Mouse (Mus musculus): ENCODE measurements around the gene Unc93b1.
"Not testable (repeated sequence)": the region's sequence is repeated elsewhere in the genome, so short reads cannot be mapped to it uniquely, and the experiment has no call there.

The Unc93b1 gene

DNA sequence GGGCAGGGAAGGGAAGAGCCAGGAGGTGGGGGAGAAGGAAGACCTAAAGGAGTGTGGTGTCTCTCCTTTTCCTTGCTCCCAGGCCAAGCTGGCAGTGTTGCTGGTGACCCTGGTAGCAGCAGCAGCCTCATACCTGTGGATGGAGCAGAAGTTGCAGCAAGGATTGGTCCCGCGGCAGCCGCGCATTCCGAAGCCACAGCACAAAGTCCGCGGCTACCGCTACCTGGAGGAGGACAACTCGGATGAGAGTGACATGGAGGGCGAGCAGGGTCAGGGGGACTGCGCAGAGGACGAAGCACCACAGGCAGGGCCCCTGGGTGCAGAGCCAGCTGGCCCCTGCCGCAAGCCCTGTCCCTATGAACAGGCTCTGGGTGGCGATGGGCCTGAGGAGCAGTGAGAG is 13.6 kb downstream of the Unc93b1 start:
- DNase-seq, result peak; percentile 46 to 54

- DNase-seq, result peak; percentile 53 to 62
Measured at GRCm38 (mm10) chr19:3950331-3950730, 15.3 kb downstream of the Unc93b1 start.

DNA sequence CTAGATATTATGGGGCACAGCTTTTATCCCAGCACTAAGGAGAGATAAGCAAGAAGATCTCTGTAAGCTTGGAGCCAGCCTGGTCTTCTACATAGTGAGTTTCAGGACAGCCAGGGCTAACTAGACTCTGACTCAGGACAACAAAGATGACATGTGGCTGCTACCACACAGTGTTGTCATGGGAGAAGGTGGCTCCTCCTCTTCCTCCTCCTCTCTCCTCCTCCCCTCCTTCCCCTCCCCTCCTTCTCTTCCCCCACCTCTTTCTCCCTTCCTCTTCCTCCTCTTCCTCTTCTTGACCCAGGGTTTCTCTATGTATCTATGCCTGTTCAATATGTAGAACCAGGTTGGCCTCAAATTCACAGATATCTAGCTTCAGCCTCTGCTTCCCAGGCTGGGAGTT is 16.5 kb downstream of the Unc93b1 start:
- DNase-seq, result no peak

DNA sequence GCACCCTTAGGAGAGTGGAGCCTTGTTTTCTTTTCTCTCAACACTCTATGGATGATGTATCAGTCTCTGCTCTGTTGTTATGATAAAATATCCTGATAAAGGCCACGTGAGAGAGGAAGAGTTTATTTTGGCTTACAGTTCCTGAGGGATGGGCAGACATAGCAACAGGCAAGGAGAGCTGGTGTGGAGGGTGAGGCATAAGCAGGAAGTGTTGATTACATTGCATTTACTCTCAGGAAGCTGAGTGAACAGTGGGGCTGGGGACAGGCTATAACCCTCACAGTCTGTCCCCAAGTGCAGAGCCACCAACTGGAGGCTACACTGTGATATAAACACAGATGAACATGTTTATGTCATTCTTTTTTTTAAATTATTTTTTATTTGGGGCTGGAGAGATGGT is 17.1 kb downstream of the Unc93b1 start:
- no peak for DNase-seq

GRCm38 (mm10) chr19:3955033-3955432 is 20.0 kb downstream of the Unc93b1 start:
- no peak for DNase-seq

- no peak for DNase-seq
Measured at GRCm38 (mm10) chr19:3955804-3956203, 20.8 kb downstream of the Unc93b1 start.

- DNase-seq, result peak in 1 of 2 experiments; percentile 57
Measured at GRCm38 (mm10) chr19:3957296-3958036, 22.5 kb downstream of the Unc93b1 start.

- peak in 1 of 2 experiments; percentile 41 for DNase-seq
Measured at GRCm38 (mm10) chr19:3958470-3958869, 23.5 kb downstream of the Unc93b1 start, which contains the start of gene Aldh3b3. TSS of gene Aldh3b3 (plus strand) at chr19:3958645.

GRCm38 (mm10) chr19:3959030-3959429 is 24.0 kb downstream of the Unc93b1 start:
- DNase-seq, result peak; percentile 64 to 75

GRCm38 (mm10) chr19:3960211-3960610 is 25.2 kb downstream of the Unc93b1 start:
- DNase-seq, result no peak

DNA sequence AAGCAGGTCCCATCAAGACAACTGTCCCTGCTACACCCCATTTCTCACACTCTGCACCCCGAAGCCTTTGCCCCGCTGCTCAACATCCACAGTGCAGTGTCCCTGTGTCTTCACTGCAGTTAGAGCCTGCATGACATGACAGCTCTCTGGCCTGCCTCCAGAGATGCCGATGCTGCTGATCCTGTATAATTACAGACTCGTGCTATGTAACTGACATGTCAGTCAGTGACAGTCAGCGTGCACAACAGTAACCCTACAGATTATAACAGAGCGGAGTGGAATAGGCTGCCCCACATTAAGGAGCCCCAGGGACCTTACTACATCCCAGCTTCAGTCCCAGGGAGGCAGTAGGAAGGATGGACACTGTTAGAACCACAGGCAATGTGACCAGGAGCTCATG is 26.8 kb downstream of the Unc93b1 start:
- not testable (repeated sequence) for DNase-seq

- DNase-seq, result peak in 1 of 2 experiments; percentile 25
Measured at GRCm38 (mm10) chr19:3962469-3962868, 27.5 kb downstream of the Unc93b1 start.

- DNase-seq, result no peak
Measured at GRCm38 (mm10) chr19:3964030-3964429, 29.0 kb downstream of the Unc93b1 start.

- no peak for DNase-seq
Measured at GRCm38 (mm10) chr19:3966330-3967075, 31.5 kb downstream of the Unc93b1 start.

GRCm38 (mm10) chr19:3967258-3967657 is 32.3 kb downstream of the Unc93b1 start:
- DNase-seq, result no peak

DNA sequence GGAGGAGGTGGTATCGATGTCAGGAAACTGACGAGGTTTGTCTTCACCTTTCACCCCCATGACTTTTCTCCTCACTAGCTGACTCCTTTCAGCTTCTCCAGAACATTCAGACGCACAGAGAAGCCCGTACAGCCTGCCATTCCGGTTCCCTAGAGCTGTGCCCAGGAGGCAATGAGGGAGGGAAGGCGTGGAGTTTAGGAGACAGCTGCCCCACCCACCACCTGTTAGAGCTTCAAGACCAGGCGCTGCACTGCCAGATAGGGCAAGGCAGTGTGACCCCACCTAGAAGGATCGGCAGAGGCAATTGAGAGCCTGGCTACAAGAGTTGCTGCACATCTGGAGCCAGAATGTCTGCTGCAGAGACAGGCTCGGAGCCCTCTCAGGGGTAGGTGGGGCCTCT is 37.2 kb downstream of the Unc93b1 start, which contains the start of gene Aldh3b2:
TSS of gene Aldh3b2 (plus strand) at position 100 of the 400 bp plus-strand sequence.
- no peak for DNase-seq

DNA sequence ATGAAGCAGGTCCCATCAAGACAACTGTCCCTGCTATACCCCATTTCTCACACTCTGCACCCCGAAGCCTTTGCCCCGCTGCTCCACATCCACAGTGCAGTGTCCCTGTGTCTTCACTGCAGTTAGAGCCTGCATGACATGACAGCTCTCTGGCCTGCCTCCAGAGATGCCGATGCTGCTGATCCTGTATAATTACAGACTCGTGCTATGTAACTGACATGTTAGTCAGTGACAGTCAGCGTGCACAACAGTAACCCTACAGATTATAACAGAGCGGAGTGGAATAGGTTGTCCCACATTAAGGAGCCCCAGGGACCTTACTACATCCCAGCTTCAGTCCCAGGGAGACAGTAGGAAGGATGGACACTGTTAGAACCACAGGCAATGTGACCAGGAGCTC is 39.6 kb downstream of the Unc93b1 start:
- DNase-seq, result not testable (repeated sequence)

- no peak for DNase-seq
Measured at GRCm38 (mm10) chr19:3975866-3976265, 40.9 kb downstream of the Unc93b1 start.

DNA sequence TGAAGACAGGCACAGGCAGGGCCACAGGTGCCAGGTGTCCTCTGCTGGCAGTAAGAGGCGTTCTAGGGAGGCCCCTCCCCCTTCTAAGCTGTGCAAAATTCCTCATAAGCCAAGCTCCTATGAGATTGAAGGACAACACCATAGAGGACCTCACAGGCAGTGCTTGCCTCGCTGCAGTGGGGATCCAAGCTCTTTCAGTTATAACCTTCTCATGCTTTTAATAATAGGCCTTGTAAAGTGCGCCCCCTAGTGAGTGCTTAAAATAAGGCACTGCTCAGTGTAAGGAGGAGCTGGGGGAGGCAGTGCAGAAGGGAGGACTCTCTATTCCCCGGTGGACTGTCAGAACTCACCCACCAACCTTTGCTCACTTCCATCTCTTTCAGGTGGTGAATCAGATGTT is 45.3 kb downstream of the Unc93b1 start:
- peak; percentile 78 to 89 for DNase-seq

- no peak for DNase-seq
Measured at GRCm38 (mm10) chr19:3980917-3981316, 45.9 kb downstream of the Unc93b1 start.

DNA sequence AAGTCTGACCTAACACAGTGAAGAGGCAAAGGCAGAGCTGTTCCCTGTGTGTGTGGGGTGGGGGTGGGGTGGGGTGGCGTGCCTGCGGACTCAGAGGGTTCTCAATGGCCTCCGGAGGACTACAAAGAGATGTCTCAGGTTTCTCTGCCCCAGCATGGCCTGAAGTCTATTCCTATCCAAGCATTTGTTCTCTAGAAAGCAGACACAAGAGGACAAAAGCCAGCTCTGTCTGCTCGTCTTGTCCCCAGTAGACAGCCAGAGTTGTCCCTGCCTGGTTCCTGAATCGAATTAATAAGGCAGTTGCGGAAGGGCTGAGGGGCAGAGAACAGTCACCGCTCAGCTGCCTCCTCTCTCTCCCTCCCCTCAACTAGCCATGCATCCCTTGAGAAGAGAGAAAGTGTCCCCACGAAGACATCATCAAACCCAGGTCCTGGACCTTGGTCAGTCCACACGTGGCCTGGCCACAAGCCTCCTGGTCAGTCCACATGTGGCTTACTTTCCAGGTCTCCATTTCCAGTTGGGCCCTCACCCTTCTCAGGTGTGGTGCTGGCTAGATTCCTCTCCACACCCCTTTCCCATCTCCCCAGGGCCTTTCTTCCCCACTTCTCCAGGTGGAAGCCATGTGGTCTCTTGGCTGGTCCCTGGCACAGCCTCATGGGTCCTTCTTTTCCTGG is 48.7 kb downstream of the Unc93b1 start:
- DNase-seq, result peak in 1 of 2 experiments; percentile 38

GRCm38 (mm10) chr19:3985261-3985681 is 50.3 kb downstream of the Unc93b1 start:
- DNase-seq, result peak; percentile 91 to 93

- peak; percentile 97 to 98 for DNase-seq
Measured at GRCm38 (mm10) chr19:3986334-3986733, 51.3 kb downstream of the Unc93b1 start, which contains the start of gene Acy3. TSS of gene Acy3 (plus strand) at chr19:3986570.

Data from kidney, adult 8-10 months (tissue).